Mouse (Mus musculus): ENCODE measurements around the gene Rpl18a. TPM values are rescaled to one million over a fixed set of nuclear protein-coding genes. Genes with fewer than 3 reads are reported as not detected.

Gene Rpl18a
- polyA plus RNA-seq, 1 experiment from 2014 or later: 2,149 TPM

- Histone ChIP-seq H3K4me2 (ENCODE audit: low read depth, low read length) (no peak overlapping the region), H3K4me3 (ENCODE audit: low read depth, low read length) (no peak overlapping the region), H3K4me1 (ENCODE audit: control insufficient read depth, low read depth, low read length) (peaks cover 16% of the 10 kb centered on the region), H3K27ac (ENCODE audit: low read length) (no peak overlapping the region), H3K27me3 (ENCODE audit: control insufficient read depth, insufficient read depth, low read depth, low read length) (peaks cover 30% of the 10 kb centered on the region), H3K9ac (ENCODE audit: low read depth, low read length) (no peak overlapping the region), H3K9me3 (replicated peaks; ENCODE audit: control insufficient read depth, low read length) (no peaks in the 10 kb centered on the region), H3K36me3 (ENCODE audit: control insufficient read depth, insufficient read depth) (no peaks in the 10 kb centered on the region)
- no peak for ATAC-seq (ENCODE audit: low read depth)
- WGBS (ENCODE audit: insufficient replicate concordance): 18% methylated on average over 4 of the region's 4 CpGs
Observed at GRCm38 (mm10) chr8:70857516-70857915, 39.7 kb downstream of the Rpl18a start.

- no peak overlapping the region for H3K27ac ChIP-seq (ENCODE audit: low read length)
- ATAC-seq (ENCODE audit: low read depth): peak; percentile 81
- H3K9ac ChIP-seq (ENCODE audit: low read depth, low read length): peak overlapping the region; percentile 21; the same call in 1 of the 2 replicates
- WGBS (ENCODE audit: insufficient replicate concordance): 7% methylated on average over 33 of the region's 33 CpGs
- H3K4me2 ChIP-seq (ENCODE audit: low read depth, low read length): peak overlapping the region; percentile 76
- H3K4me1 ChIP-seq (ENCODE audit: control insufficient read depth, low read depth, low read length): peaks cover 20% of the 10 kb centered on the region
- peaks cover 21% of the 10 kb centered on the region for H3K27me3 ChIP-seq (ENCODE audit: control insufficient read depth, insufficient read depth, low read depth, low read length)
- H3K9me3 ChIP-seq (replicated peaks; ENCODE audit: control insufficient read depth, low read length): no peaks in the 10 kb centered on the region
- peak overlapping the region; percentile 53 for H3K4me3 ChIP-seq (ENCODE audit: low read depth, low read length)
- H3K36me3 ChIP-seq (ENCODE audit: control insufficient read depth, insufficient read depth): no peaks in the 10 kb centered on the region
Observed at GRCm38 (mm10) chr8:70856541-70857197, 40.5 kb downstream of the Rpl18a start.

GRCm38 (mm10) chr8:70856028-70856427, 41.2 kb downstream of the Rpl18a start:
- 59% methylated on average over 5 of the region's 5 CpGs for WGBS (ENCODE audit: insufficient replicate concordance)

GRCm38 (mm10) chr8:70853863-70854262, 43.3 kb downstream of the Rpl18a start:
- Histone ChIP-seq H3K27me3 (ENCODE audit: control insufficient read depth, insufficient read depth, low read depth, low read length) (peaks cover 10% of the 10 kb centered on the region), H3K4me3 (ENCODE audit: low read depth, low read length) (no peak overlapping the region), H3K4me2 (ENCODE audit: low read depth, low read length) (no peak overlapping the region), H3K9ac (ENCODE audit: low read depth, low read length) (no peak overlapping the region), H3K36me3 (ENCODE audit: control insufficient read depth, insufficient read depth) (no peaks in the 10 kb centered on the region), H3K9me3 (replicated peaks; ENCODE audit: control insufficient read depth, low read length) (no peaks in the 10 kb centered on the region), H3K4me1 (ENCODE audit: control insufficient read depth, low read depth, low read length) (peaks cover 24% of the 10 kb centered on the region), H3K27ac (ENCODE audit: low read length) (no peak overlapping the region)
- no peak for ATAC-seq (ENCODE audit: low read depth)
- WGBS (ENCODE audit: insufficient replicate concordance): 22% methylated on average over 2 of the region's 2 CpGs

More at GRCm38 (mm10) chr8:70856028-70856427, 41.2 kb downstream of the Rpl18a start:
- Histone ChIP-seq H3K4me3 (ENCODE audit: low read depth, low read length) (no peak overlapping the region), H3K36me3 (ENCODE audit: control insufficient read depth, insufficient read depth) (no peaks in the 10 kb centered on the region), H3K9ac (ENCODE audit: low read depth, low read length) (no peak overlapping the region), H3K27ac (ENCODE audit: low read length) (no peak overlapping the region), H3K27me3 (ENCODE audit: control insufficient read depth, insufficient read depth, low read depth, low read length) (peaks cover 16% of the 10 kb centered on the region), H3K4me1 (ENCODE audit: control insufficient read depth, low read depth, low read length) (peaks cover 24% of the 10 kb centered on the region), H3K4me2 (ENCODE audit: low read depth, low read length) (no peak overlapping the region), H3K9me3 (replicated peaks; ENCODE audit: control insufficient read depth, low read length) (no peaks in the 10 kb centered on the region)
- ATAC-seq (ENCODE audit: low read depth): no peak

GRCm38 (mm10) chr8:70852595-70853231, 44.5 kb downstream of the Rpl18a start:
- Histone ChIP-seq H3K9me3 (replicated peaks; ENCODE audit: control insufficient read depth, low read length) (no peaks in the 10 kb centered on the region), H3K4me2 (ENCODE audit: low read depth, low read length) (no peak overlapping the region), H3K36me3 (ENCODE audit: control insufficient read depth, insufficient read depth) (no peaks in the 10 kb centered on the region), H3K27me3 (ENCODE audit: control insufficient read depth, insufficient read depth, low read depth, low read length) (peaks cover 13% of the 10 kb centered on the region), H3K4me1 (ENCODE audit: control insufficient read depth, low read depth, low read length) (peaks cover 19% of the 10 kb centered on the region), H3K9ac (ENCODE audit: low read depth, low read length) (no peak overlapping the region), H3K27ac (ENCODE audit: low read length) (no peak overlapping the region), H3K4me3 (ENCODE audit: low read depth, low read length) (no peak overlapping the region)
- ATAC-seq (ENCODE audit: low read depth): no peak
- WGBS (ENCODE audit: insufficient replicate concordance): 87% methylated on average over 41 of the region's 41 CpGs

GRCm38 (mm10) chr8:70851837-70852236, 45.4 kb downstream of the Rpl18a start:
- Histone ChIP-seq H3K4me3 (ENCODE audit: low read depth, low read length) (no peak overlapping the region), H3K36me3 (ENCODE audit: control insufficient read depth, insufficient read depth) (no peaks in the 10 kb centered on the region), H3K9me3 (replicated peaks; ENCODE audit: control insufficient read depth, low read length) (no peaks in the 10 kb centered on the region), H3K4me2 (ENCODE audit: low read depth, low read length) (no peak overlapping the region), H3K27ac (ENCODE audit: low read length) (no peak overlapping the region), H3K4me1 (ENCODE audit: control insufficient read depth, low read depth, low read length) (peaks cover 13% of the 10 kb centered on the region), H3K9ac (ENCODE audit: low read depth, low read length) (no peak overlapping the region), H3K27me3 (ENCODE audit: control insufficient read depth, insufficient read depth, low read depth, low read length) (peaks cover 15% of the 10 kb centered on the region)
- ATAC-seq (ENCODE audit: low read depth): no peak
- 44% methylated on average over 6 of the region's 6 CpGs for WGBS (ENCODE audit: insufficient replicate concordance)

- Histone ChIP-seq H3K4me2 (ENCODE audit: low read depth, low read length) (no peak overlapping the region), H3K27ac (ENCODE audit: low read length) (no peak overlapping the region), H3K9me3 (replicated peaks; ENCODE audit: control insufficient read depth, low read length) (no peaks in the 10 kb centered on the region), H3K36me3 (ENCODE audit: control insufficient read depth, insufficient read depth) (no peaks in the 10 kb centered on the region), H3K4me3 (ENCODE audit: low read depth, low read length) (no peak overlapping the region), H3K9ac (ENCODE audit: low read depth, low read length) (no peak overlapping the region), H3K27me3 (ENCODE audit: control insufficient read depth, insufficient read depth, low read depth, low read length) (peaks cover 18% of the 10 kb centered on the region), H3K4me1 (ENCODE audit: control insufficient read depth, low read depth, low read length) (peaks cover 13% of the 10 kb centered on the region)
- ATAC-seq (ENCODE audit: low read depth): no peak
- 64% methylated on average over 4 of the region's 4 CpGs for WGBS (ENCODE audit: insufficient replicate concordance)
Observed at GRCm38 (mm10) chr8:70850947-70851346, 46.3 kb downstream of the Rpl18a start.

GRCm38 (mm10) chr8:70850132-70850845, 46.9 kb downstream of the Rpl18a start:
- H3K27ac ChIP-seq (ENCODE audit: low read length): no peak overlapping the region
- H3K4me2 ChIP-seq (ENCODE audit: low read depth, low read length): no peak overlapping the region
- no peak overlapping the region for H3K9ac ChIP-seq (ENCODE audit: low read depth, low read length)
- peaks cover 12% of the 10 kb centered on the region for H3K27me3 ChIP-seq (ENCODE audit: control insufficient read depth, insufficient read depth, low read depth, low read length)
- no peaks in the 10 kb centered on the region for H3K36me3 ChIP-seq (ENCODE audit: control insufficient read depth, insufficient read depth)
- H3K4me3 ChIP-seq (ENCODE audit: low read depth, low read length): no peak overlapping the region
- 54% methylated on average over 7 of the region's 7 CpGs for WGBS (ENCODE audit: insufficient replicate concordance)
- H3K9me3 ChIP-seq (replicated peaks; ENCODE audit: control insufficient read depth, low read length): no peaks in the 10 kb centered on the region
- H3K4me1 ChIP-seq (ENCODE audit: control insufficient read depth, low read depth, low read length): peaks cover 15% of the 10 kb centered on the region
- ATAC-seq (ENCODE audit: low read depth): no peak
